Mouse (Mus musculus): ENCODE data around the gene Prrt1. TPM values are rescaled to one million over a fixed set of nuclear protein-coding genes. Genes with fewer than 3 reads are reported as not detected.
A peak's percentile ranks its signal among the peaks of the same experiment; 100 is the strongest.

Prrt1 gene
- total RNA-seq, 2 experiments from 2014 or later, result 0.34 to 0.76 TPM

DNA sequence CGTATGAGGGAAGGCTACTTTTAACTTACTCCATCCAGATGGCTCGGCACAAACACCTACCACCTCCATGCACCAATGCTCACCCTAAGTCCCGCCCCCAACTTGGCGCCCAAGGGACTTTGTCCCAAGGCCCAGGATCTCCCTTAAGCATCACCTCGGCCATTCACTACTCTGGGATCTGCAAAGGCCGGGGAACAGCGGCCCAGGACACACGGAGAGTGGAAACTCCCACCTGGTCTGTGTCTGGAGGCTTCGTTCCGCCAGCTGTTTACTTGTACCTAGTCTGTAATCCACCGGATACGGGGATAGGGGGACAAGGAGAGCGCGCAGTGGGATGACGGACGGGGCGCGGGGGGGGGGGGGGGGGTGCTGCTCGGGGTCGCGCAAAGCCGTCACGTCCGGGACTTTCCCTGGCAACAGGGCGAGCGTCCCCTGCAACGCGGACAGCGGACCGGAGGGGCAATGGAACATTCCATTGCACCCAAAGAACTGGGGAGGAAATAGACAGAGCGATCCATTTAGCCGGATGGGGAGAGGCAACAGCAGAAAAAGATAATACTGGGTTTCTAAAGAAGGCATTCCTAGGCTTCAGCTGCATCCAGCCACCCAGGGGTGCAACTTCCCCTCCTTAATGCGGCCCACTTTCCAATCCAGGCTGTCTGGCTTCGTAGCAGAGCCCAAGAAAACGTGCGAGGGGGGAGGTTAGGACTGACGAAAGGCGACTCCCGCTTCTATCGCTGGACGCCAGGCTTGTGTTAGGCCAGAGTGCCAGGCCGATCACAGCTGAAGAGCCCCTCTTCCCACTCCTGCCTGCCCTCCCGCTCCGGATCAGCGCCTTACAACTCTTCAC is 2.0 kb upstream of the Prrt1 start:
- DNase-seq (ENCODE audit: low spot score in 2 of 2), result peak; percentile 70 to 90

GRCm38 (mm10) chr17:34627943-34628643 is 1.2 kb upstream of the Prrt1 start, which contains the start of gene Ppt2:
Gene Ppt2 (minus strand): TSS chr17:34628510.
- DNase-seq (ENCODE audit: low spot score in 2 of 2), result peak in 1 of 2 experiments; percentile 56

DNA sequence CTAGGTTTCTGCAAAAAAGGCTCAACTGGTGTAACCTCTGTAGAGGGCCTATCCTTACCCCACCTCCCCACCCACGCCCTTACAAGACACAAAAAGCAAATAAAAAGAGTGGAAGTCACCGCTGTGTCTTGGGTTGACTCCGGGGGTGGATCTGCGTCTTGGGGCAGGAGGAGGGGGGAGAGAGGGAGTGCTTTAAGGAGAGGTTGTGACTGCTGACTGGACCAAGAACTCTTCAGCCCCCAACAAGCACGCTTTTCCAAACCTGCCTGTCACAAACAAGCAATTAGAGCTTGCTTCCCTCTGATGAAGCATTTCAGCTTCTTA is 727 bp upstream of the Prrt1 start:
- DNase-seq (ENCODE audit: low spot score in 2 of 2), result no peak

- no peak for DNase-seq (ENCODE audit: low spot score in 2 of 2)
These were observed 667 bp downstream of the Prrt1 start for GRCm38 (mm10) chr17:34629796-34630603.

DNA sequence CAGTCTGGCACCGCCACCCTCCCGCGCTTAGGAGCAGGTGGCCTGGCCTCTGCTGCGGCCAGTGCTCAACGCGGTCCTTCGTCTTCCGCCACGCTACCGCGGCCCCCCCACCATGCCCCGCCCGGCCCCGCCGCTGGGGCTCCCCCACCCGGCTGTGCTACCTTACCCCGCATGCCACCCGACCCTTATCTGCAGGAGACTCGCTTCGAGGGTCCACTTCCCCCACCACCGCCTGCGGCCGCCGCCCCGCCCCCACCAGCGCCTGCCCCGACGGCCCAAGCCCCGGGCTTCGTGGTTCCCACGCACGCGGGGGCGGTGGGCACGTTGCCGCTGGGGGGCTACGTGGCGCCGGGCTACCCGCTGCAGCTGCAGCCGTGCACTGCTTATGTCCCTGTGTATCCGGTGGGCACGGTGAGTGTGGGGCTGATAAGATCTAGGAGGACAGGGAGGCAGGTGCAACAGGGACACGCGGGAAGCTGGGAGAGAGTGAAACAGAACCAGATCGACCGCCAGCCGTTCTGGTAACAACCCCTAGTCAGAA is 1.5 kb downstream of the Prrt1 start:
- no peak for DNase-seq (ENCODE audit: low spot score in 2 of 2)

GRCm38 (mm10) chr17:34631647-34632046 is 2.3 kb downstream of the Prrt1 start:
- DNase-seq (ENCODE audit: low spot score in 2 of 2), result no peak

GRCm38 (mm10) chr17:34632261-34632691 is 2.9 kb downstream of the Prrt1 start:
- DNase-seq (ENCODE audit: low spot score in 2 of 2), result peak in 1 of 2 experiments; percentile 52

DNA sequence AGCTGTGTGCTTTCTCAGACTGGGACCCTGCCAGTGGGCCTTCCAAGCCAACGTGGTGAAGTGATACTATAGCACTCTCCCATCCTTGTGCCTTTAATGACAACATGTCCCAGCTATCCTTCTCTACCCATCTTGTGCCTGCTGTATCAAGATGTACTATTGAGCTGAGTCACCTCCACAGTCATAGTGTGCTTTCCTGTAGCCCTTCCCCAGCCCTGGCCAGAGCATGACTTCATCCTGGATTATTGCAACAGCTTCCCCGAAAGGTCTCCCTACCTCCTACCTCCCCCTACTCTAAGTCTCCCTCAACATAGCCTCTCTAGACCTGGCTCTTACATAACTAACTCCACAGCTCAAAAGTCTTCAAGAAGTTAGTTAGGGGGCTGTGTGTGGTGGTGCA is 6.3 kb downstream of the Prrt1 start:
- DNase-seq (ENCODE audit: low spot score in 2 of 2), result no peak

GRCm38 (mm10) chr17:34637459-34637858 is 8.1 kb downstream of the Prrt1 start:
- no peak for DNase-seq (ENCODE audit: low spot score in 2 of 2)

GRCm38 (mm10) chr17:34639461-34640255 is 10.3 kb downstream of the Prrt1 start:
- DNase-seq (ENCODE audit: low spot score in 2 of 2), result no peak

- DNase-seq (ENCODE audit: low spot score in 2 of 2), result peak in 1 of 2 experiments; percentile 48
These were observed 11.7 kb downstream of the Prrt1 start for GRCm38 (mm10) chr17:34640778-34641601.

GRCm38 (mm10) chr17:34641945-34642344 is 12.6 kb downstream of the Prrt1 start:
- no peak for DNase-seq (ENCODE audit: low spot score in 2 of 2)

- DNase-seq (ENCODE audit: low spot score in 2 of 2), result no peak
These were observed 14.0 kb downstream of the Prrt1 start for GRCm38 (mm10) chr17:34643379-34643778.

GRCm38 (mm10) chr17:34643944-34644343 is 14.6 kb downstream of the Prrt1 start:
- no peak for DNase-seq (ENCODE audit: low spot score in 2 of 2)

DNA sequence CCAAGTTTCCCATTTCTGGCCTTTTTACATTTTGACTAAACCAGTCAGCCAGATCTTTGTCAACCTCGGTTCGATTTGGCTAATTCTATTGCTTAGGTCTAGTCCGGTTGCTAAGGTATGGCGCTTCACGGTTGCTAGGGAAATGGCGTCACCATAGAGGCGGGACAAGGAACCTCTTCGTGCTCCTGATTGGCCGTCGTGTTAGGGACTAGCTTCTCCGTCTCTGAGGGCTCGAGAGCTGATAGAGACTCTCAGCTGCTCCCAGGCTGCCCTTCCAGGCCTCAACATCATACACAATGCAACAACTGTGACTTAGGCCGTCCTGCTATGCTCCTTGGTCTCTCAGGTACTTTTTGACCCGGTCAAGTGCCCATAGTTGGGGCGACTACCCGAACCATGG is 15.3 kb downstream of the Prrt1 start, which contains the start of gene Fkbpl:
Fkbpl (plus strand) TSS at position 157 of the 400 bp plus-strand sequence.
- DNase-seq (ENCODE audit: low spot score in 2 of 2), result peak; percentile 82 to 94

DNA sequence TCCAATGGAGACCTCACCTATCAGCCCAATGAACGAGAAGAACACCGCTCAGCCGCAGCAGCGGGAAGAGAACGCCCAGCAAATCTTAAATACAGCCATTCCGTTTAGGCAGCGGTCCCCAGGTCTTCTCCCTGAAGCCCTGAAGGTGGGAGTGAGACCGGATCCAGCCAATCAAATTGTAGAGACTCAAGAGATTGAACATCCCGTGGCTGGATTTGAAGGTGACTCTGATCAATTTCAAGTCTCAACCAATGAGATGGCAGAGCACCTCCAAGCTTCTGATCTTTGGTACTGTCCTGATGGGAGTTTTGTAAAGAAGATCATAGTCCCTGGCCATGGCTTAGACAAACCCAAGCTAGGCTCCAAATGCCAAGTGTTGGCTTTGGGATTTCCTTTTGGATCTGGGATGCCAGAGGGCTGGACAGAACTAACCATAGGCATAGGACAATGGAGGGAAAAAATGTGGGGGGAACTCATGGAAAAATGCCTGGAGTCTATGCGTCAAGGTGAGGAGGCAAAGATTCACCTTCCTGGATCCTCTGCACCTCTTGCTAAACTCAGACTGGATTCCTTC is 16.0 kb downstream of the Prrt1 start:
- DNase-seq (ENCODE audit: low spot score in 2 of 2), result no peak

DNA sequence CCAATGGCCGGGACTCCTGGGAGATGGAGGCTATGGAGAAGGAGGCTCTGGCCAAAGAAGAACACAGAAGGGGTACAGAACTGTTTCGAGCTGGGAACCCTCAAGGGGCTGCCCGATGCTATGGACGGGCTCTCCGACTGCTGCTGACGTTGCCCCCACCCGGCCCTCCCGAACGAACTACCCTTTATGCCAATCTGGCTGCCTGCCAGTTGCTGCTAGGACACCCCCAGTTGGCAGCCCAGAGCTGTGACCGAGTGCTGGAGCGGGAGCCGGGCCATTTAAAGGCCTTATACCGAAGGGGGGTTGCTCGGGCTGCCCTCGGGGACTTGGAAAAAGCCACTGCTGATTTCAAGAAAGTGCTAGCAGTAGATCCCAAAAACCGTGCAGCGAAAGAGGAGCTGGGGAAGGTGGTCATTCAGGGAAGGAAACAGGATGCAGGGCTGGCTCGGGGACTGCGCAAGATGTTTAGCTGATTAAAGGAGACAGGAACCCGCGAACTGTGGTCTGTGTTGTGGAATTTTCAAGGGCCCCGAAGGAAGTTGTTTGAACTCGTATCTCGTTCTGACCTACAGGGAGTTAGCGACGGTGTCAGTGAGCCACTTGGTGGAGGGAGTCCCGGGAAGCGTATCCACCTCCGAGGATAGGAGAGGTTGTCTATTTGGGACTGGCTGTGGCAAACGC is 16.6 kb downstream of the Prrt1 start:
- peak in 1 of 2 experiments; percentile 21 for DNase-seq (ENCODE audit: low spot score in 2 of 2)
